Mouse (Mus musculus) layer of hippocampus, adult 18-20 months (tissue): ENCODE data around the gene Foxn3. TPM values are rescaled to one million over a fixed set of nuclear protein-coding genes. Genes with fewer than 3 reads are reported as not detected.

Source experiments
- DNase-seq, 2 experiments: peaks; one replicate each; pipeline ENCODE4 v3.0.0; 2022; ENCODE audit warnings: low spot score in 2 of 2
- total RNA-seq, 2 experiments: library from RNA; stranded (reverse); gene quantifications; 2 replicates each; pipeline ENCODE4 v1.2.3; 2021

The Foxn3 gene
- total RNA-seq, 2 experiments from 2014 or later, result 51.4 to 54.4 TPM

GRCm38 (mm10) chr12:99304056-99304455 lies 259.3 kb downstream of the Foxn3 start:
- no peak for DNase-seq

- DNase-seq, result no peak
These were observed 259.8 kb downstream of the Foxn3 start for GRCm38 (mm10) chr12:99303581-99303980.

- DNase-seq, result no peak
These were observed 263.5 kb downstream of the Foxn3 start for GRCm38 (mm10) chr12:99299900-99300299.

DNA sequence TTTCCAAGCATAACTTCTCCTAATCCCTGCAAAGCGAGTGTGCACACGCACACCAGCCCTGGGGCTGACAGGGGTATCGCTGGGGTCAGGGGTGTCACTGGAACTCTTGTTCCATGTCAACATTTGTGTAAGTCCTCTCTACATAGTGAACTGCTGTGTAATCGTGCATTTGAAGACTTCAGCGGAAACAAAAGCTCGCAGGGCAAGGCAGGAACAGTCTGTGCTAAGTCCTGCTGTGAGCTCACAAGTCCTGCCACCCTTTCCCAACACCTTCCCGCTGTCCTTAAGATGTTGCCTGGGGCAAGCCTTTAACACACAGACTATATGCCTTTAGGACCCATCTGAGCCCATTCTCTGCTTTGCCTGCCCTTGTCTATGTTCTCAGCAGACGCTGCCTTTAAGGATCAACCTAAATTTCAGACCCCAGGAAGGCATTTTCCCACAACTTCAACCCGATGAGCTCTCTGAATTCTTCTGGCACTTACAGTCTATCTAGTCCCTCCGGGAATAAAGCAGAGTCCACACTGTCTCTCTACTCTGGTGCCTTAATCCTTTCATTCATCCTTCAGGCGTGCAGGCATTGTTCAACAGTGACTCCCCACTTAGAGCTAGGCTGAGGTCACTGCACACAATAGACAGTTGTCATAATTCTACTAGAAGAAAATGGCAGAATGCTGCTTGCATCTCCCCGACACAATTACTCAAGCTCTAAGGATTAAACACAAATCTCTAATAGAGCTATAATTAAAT lies 264.4 kb downstream of the Foxn3 start:
- DNase-seq, result no peak

DNA sequence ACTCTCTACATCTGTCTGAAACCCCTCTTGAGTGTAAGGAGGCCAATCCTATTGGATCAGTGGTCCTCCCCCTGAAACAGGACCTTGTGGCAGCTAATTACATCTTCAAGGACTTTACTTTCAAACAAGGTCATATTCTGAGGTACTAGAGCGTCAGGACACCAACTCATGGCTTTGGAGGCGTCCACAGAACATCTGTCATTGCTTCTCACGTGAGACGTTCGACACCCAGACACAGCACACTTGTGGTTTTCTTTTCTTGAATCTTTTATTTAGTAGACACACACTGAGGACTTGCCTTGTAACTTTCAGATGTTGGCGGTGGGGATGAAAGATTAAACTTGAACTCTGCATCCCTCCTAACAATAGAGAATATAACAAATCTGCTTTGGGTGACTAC lies 265.1 kb downstream of the Foxn3 start:
- no peak for DNase-seq

- no peak for DNase-seq
These were observed 265.6 kb downstream of the Foxn3 start for GRCm38 (mm10) chr12:99297792-99298191.

DNA sequence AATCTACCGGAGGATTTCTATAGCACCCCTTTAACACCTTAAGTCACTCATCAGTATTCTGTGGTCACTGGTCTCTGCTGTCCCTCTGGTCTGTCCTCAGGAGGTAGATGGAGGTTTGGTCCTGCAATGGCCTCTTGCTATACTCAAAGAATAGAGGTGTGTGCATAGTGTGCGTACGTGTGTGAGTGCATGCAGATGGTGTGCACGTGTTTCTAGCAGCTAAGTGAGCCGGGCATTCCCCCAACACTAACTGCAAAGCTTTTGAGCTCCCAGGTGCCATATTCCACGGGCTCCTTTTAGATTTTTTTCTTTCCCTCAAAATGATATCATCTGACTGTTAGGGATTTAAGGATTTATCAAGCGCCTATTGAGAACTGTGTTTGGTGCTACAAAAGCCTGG lies 269.9 kb downstream of the Foxn3 start:
- DNase-seq, result no peak

DNA sequence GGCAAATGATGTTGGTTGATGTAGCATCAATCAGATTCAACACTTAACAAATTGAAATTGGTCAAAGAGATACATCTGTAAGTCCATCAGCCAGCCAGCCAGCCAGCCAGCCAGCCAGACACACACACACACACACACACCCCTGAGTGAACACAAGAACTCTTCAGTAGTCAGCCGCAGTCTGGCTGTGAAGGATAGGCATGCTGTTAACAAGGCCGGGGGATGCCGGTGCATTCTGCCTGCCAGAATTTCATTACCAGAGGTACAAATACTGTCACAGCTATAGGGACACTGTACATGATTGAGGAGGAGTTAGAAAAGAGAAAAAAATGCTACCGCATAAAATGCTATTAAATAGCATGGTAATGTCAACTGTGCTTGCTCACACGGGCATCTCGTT lies 271.2 kb downstream of the Foxn3 start:
- DNase-seq, result no peak

DNA sequence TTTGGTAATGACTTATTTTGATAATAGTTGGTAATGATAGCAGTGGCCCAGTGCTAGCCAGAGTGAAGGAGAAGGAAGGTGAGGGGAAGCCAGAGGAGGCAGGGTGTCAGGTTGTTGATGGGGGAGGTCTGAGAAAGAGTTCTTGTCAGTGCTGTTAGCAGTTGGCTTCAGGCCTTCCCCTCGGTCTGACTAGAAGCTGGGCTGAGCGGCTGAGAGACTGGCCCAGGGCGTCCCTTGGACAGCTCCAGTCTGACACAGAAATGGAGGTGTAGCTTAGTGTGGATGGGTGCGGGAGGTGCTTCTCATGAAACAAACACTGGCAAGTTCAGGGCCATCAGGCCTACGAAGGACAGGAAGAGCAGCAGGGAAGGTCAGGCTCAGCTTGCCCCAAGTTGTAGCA lies 276.3 kb downstream of the Foxn3 start:
- no peak for DNase-seq

- no peak for DNase-seq
These were observed 276.7 kb downstream of the Foxn3 start for GRCm38 (mm10) chr12:99286662-99287061.

GRCm38 (mm10) chr12:99285656-99286055 lies 277.7 kb downstream of the Foxn3 start:
- DNase-seq, result no peak

GRCm38 (mm10) chr12:99285199-99285598 lies 278.2 kb downstream of the Foxn3 start:
- no peak for DNase-seq

GRCm38 (mm10) chr12:99284419-99285069 lies 278.8 kb downstream of the Foxn3 start:
- no peak for DNase-seq

GRCm38 (mm10) chr12:99280826-99281225 lies 282.6 kb downstream of the Foxn3 start:
- no peak for DNase-seq

DNA sequence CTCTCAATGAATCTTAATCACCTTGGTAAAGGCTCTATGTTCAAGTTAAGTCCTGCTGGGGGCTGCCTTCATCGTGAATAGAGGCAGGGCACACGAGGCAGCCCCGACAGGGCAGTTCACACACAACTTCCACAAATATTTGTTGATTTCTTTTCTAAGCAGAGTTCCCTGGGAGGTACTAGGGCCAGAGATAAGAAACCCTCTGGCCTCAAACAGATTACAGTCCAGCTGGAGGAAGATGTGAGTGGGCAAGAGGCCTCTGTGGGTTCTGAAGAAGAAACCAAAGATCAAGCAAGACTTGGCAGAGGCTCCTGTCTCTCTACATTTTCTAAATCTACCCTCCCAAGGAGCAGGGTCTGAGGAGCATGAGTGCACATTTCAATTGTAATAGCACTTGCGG lies 283.1 kb downstream of the Foxn3 start:
- DNase-seq, result no peak

DNA sequence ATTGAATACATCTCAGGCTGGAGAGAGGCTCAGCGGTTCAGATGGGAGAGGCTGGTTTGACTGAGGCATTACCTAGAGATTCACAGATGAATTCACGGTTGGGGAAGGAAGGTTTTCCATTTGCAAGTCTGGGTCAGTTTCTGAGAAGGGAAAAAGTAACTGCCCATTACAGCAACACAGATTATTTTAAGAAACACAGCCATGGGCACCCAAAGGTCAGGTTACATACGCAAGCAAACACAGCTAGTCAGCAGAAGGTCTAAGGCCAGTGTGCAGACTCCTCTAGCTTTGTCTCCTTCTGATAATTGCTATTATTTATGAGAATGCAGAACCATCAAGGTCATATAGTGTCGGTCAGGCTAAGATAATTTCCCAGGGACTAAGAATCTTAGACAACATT lies 284.0 kb downstream of the Foxn3 start:
- no peak for DNase-seq

GRCm38 (mm10) chr12:99274589-99274988 lies 288.8 kb downstream of the Foxn3 start:
- no peak for DNase-seq

- no peak for DNase-seq
These were observed 294.0 kb downstream of the Foxn3 start for GRCm38 (mm10) chr12:99269396-99269795.

GRCm38 (mm10) chr12:99268954-99269353 lies 294.4 kb downstream of the Foxn3 start:
- DNase-seq, result no peak

DNA sequence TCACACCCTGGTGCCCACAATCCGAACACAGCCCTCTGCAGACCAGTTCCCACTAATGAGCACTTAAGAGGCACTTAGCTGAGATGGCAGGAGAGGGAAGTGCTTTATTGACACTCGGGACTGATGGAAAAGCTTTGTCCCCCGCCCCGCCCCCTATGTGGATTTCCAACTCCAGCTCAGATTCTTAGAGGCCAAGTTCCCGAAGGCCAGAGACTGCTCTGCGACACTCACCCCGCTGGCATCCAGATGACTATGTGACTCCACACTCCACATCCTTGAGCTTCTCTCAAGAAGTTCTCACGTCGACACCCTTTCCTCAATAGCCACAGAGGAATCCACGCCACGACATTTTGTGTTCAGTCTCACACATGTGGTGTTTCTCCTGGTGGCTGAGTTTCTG lies 295.6 kb downstream of the Foxn3 start:
- no peak for DNase-seq

DNA sequence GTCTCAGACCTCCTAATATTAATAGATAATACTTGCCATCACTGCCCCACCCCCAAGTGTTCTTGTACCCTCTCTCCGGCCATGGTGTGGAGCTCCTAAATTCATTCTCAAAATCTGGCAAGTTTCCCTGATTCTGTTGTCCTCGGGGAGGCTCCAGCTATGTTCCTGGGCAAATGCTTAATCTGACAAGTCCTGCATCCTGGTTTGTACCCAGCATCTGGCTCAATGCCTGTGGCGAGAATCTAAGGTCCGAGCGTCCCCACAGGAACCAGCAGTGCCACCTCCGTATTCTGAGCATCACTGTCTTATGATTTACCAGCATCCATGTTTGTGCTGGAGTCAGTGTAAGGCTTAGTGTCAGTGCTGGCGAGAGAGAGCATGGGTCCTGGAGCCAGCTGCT lies 296.9 kb downstream of the Foxn3 start:
- no peak for DNase-seq

DNA sequence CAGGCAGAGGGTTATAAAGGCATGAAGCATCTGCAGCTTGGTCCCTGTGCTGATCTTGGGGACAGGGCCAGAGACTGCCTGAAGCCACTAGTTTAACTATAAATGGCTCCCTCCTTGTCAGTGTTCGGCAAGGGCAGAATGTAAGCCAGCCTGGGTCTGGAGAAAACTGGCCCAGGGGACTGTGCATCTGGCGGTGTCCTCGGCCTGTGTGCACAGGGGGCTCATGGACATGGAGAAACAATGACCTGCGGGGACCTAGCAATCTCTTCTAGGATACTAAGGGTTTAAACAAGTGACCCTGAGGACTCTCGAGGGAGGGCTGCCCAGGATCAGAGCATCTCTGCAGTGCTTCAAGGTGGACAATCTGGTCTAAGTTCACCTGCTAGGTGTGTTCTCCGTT lies 297.6 kb downstream of the Foxn3 start:
- DNase-seq, result no peak

- DNase-seq, result no peak
These were observed 299.0 kb downstream of the Foxn3 start for GRCm38 (mm10) chr12:99264386-99264785.
